Mouse (Mus musculus): ENCODE measurements around the gene Ier2.
"Not testable (repeated sequence)": the region's sequence is repeated elsewhere in the genome, so short reads cannot be mapped to it uniquely, and the experiment has no call there.

The Ier2 gene

GRCm38 (mm10) chr8:84698288-84698687 is 35.6 kb upstream of the Ier2 start:
- DNase-seq (ENCODE audit: low read depth, low spot score) = no peak

GRCm38 (mm10) chr8:84697166-84698130 is 34.8 kb upstream of the Ier2 start:
- DNase-seq (ENCODE audit: low read depth, low spot score) = no peak

DNA sequence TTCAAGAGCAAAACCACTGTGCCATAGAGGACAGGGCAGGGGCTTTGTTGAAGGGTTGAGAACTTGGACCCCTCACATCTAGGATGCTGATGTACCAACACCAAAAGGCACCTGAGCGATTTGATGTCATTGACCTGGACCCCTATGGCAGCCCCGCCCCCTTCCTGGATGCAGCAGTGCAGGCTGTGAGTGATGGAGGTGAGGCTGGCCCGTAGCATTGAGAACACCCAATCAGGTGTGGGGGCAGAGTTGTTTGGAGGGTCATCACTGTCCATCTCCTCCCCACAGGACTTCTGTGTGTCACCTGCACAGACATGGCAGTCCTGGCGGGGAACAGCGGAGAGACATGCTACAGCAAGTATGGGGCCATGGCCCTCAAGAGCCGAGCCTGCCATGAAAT is 32.5 kb upstream of the Ier2 start:
- no peak for DNase-seq (ENCODE audit: low read depth, low spot score)

- DNase-seq (ENCODE audit: low read depth, low spot score) = no peak
Measured at GRCm38 (mm10) chr8:84693332-84693731, 30.7 kb upstream of the Ier2 start.

GRCm38 (mm10) chr8:84689091-84689915 is 26.7 kb upstream of the Ier2 start:
- no peak for DNase-seq (ENCODE audit: low read depth, low spot score)

DNA sequence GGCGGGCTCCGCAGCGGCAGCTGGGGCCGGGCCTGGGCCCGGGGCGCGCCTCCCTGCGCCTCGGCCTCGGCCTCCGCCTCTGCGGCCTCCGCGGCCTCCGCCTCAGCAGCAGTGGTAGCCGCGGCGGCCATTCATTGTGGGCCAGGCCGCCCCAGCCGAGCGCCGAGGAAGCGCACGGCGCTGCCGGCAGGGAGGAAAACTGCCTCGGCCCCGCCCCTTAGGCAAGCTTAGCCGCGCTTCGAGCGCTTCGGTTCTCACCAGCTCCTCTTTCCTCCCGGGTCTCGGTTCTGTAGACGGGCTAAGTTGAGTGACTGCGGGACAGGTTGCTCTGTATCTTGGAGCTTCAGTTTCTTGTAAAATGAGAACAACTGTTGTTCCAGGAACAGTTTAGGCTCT is 25.1 kb upstream of the Ier2 start, which contains the start of gene Nacc1:
Gene Nacc1 (minus strand): TSS at position 158 of the 396 bp plus-strand sequence.
- DNase-seq (ENCODE audit: low read depth, low spot score) = no peak

GRCm38 (mm10) chr8:84687003-84687704 is 24.5 kb upstream of the Ier2 start:
- DNase-seq (ENCODE audit: low read depth, low spot score) = no peak

GRCm38 (mm10) chr8:84686191-84687002 is 23.7 kb upstream of the Ier2 start, which contains the start of gene Trmt1:
Gene Trmt1, plus strand, starts transcription at chr8:84686307.
- DNase-seq (ENCODE audit: low read depth, low spot score) = no peak

- no peak for DNase-seq (ENCODE audit: low read depth, low spot score)
Measured at GRCm38 (mm10) chr8:84684537-84684936, 21.9 kb upstream of the Ier2 start.

GRCm38 (mm10) chr8:84682257-84682656 is 19.6 kb upstream of the Ier2 start:
- no peak for DNase-seq (ENCODE audit: low read depth, low spot score)

- no peak for DNase-seq (ENCODE audit: low read depth, low spot score)
Measured at GRCm38 (mm10) chr8:84681476-84681875, 18.8 kb upstream of the Ier2 start.

- no peak for DNase-seq (ENCODE audit: low read depth, low spot score)
Measured at GRCm38 (mm10) chr8:84677305-84677704, 14.7 kb upstream of the Ier2 start.

GRCm38 (mm10) chr8:84670295-84671006 is 7.8 kb upstream of the Ier2 start:
- not testable (repeated sequence) for DNase-seq (ENCODE audit: low read depth, low spot score)

DNA sequence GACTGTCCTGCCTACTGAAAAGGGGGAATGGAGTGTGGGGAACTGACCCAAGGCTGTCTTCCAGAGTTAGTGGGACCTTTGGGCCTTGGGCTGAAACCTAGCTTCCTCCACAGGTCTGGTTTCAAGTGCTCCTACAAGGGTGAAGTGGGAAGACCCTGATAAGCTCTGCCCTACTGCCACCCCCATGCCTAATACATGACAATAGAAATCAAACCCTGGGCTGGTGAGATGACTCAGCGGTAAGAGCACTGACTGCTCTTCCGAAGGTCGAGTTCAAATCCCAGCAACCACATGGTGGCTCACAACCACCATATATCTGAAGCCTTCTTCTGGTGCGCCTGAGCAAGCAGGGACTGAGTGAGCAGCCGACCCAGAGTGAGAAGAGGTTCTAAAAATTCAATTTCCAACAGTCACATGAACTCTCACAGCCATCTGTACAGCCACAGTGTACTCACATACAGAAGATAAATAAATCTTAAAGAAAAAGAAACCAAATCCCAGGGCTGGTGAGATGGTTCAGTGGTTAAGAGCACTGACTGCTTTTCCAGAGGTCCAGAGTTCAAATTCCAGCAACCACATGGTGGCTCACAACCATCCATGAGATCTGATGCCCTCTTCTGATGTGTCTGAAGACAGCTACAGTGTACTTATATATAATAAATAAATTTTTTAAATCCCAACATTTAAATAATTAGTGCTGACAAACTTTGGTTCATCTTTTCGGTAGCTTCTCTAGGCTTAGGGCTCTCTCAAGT is 6.3 kb upstream of the Ier2 start:
- DNase-seq (ENCODE audit: low read depth, low spot score) = no peak

DNA sequence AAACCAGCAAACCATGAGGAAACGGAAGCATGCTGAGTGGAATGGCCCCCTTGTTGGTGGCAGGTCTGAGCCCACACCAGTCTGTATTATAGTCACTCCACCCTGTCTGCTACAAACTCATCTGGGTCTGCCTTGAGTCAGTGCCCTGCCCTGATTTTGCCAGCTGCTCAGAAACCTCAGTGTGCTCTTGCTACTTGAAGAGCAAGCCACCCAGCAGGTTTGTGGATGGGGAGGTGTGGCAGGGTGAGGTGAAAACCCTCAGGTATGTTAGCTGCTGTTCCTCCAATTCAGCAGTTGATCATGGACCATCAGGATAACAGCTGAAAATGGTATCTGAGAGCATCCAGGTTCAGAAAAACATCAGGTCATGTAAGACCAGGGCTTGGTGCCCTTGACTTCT is 5.4 kb upstream of the Ier2 start:
- DNase-seq (ENCODE audit: low read depth, low spot score) = no peak

GRCm38 (mm10) chr8:84665385-84665893 is 2.8 kb upstream of the Ier2 start:
- DNase-seq (ENCODE audit: low read depth, low spot score) = no peak

- DNase-seq (ENCODE audit: low read depth, low spot score) = no peak
Measured at GRCm38 (mm10) chr8:84664566-84665384, 2.1 kb upstream of the Ier2 start.
